Mouse (Mus musculus) embryonic facial prominence, embryonic 13.5 days (tissue): ENCODE results near the gene Grk2. TPM values are rescaled to one million over a fixed set of nuclear protein-coding genes. Genes with fewer than 3 reads are reported as not detected.

ENCODE experiments used
- ATAC-seq: fragments of 200-750 bp; cut with Nextera tagmentation; 2 replicates; pipeline ENCODE4 v1.8.0; 2017; ENCODE audit warnings: low read depth; ENCODE audit not compliant: insufficient number of reproducible peaks, insufficient read depth, low FRiP score, low TSS enrichment
- H3K27ac ChIP-seq: fragments of 300-500 bp; sonication (generic); 2 replicates; pipeline ENCODE4 v1.5.1; 2015; ENCODE audit warnings: moderate library complexity, mild to moderate bottlenecking, inconsistent platforms
- H3K27me3 ChIP-seq: fragments of 300-500 bp; sonication (generic); 2 replicates; pipeline ENCODE4 v1.6.1; 2015; ENCODE audit warnings: mild to moderate bottlenecking, inconsistent platforms
- H3K36me3 ChIP-seq: fragments of 300-500 bp; sonication (generic); 2 replicates; pipeline ENCODE4 v1.6.1; 2015; ENCODE audit warnings: mild to moderate bottlenecking, inconsistent platforms
- H3K4me1 ChIP-seq: fragments of 300-500 bp; sonication (generic); 2 replicates; pipeline ENCODE4 v1.6.1; 2015; ENCODE audit warnings: inconsistent platforms
- H3K4me2 ChIP-seq: fragments of 300-500 bp; sonication (generic); 2 replicates; pipeline ENCODE4 v1.6.1; 2015; ENCODE audit warnings: moderate library complexity, mild to moderate bottlenecking, inconsistent platforms
- H3K4me3 ChIP-seq: fragments of 300-500 bp; sonication (generic); 2 replicates; pipeline ENCODE4 v1.5.1; 2015; ENCODE audit warnings: mild to moderate bottlenecking, inconsistent platforms
- H3K9ac ChIP-seq: fragments of 300-500 bp; sonication (generic); 2 replicates; pipeline ENCODE4 v1.6.1; 2015; ENCODE audit warnings: mild to moderate bottlenecking, inconsistent platforms
- H3K9me3 ChIP-seq: fragments of 300-500 bp; sonication (generic); 2 replicates; pipeline ENCODE4 v1.6.1; 2016; ENCODE audit warnings: inconsistent platforms
- WGBS: fragments of 180-500 bp; shearing (Covaris S2); methylation state at CpG from one replicate; pipeline ENCODE4 v1.1.7; 2015; ENCODE audit warnings: mixed read lengths; 5-methylcytosine and 5-hydroxymethylcytosine counted together
- polyA plus RNA-seq: library from polyadenylated mRNA; unstranded; fragments of >200 nt; fragmentation: Nextera tagmentation; extraction: Ambion mirVana; gene quantifications from 2 replicates; pipeline ENCODE4 v1.2.1, GENCODE M21; 2015

Gene Grk2
- polyA plus RNA-seq, 1 experiment from 2014 or later, result 19.6 TPM

- no peak for ATAC-seq
- peak overlapping the region; percentile 6; the same call in 1 of the 2 replicates for H3K9ac ChIP-seq
- no peaks in the 10 kb centered on the region for H3K9me3 ChIP-seq
- H3K4me2 ChIP-seq, result no peak overlapping the region
- peaks cover 69% of the 10 kb centered on the region for H3K36me3 ChIP-seq
- 72% methylated on average over 14 of the region's 14 CpGs for WGBS
- 0 out of 2 replicates have a peak overlapping the region, but pooled peaks have one; percentile 12 for H3K27ac ChIP-seq
- H3K4me3 ChIP-seq, result no peak overlapping the region
- peaks cover 18% of the 10 kb centered on the region for H3K4me1 ChIP-seq
- H3K27me3 ChIP-seq, result no peaks in the 10 kb centered on the region
These were observed 11.5 kb downstream of the Grk2 start for GRCm38 (mm10) chr19:4294381-4295097.

GRCm38 (mm10) chr19:4291161-4291560 lies 14.9 kb downstream of the Grk2 start:
- no peak overlapping the region for H3K4me3 ChIP-seq
- no peak overlapping the region for H3K9ac ChIP-seq
- no peak overlapping the region for H3K4me2 ChIP-seq
- no peak overlapping the region for H3K27ac ChIP-seq
- WGBS, result 93% methylated on average over 11 of the region's 11 CpGs
- no peaks in the 10 kb centered on the region for H3K9me3 ChIP-seq
- no peak for ATAC-seq
- H3K27me3 ChIP-seq, result no peaks in the 10 kb centered on the region
- 0 out of 2 replicates have a peak, but pooled peaks cover 8% of the 10 kb centered on the region for H3K4me1 ChIP-seq
- H3K36me3 ChIP-seq, result peaks cover 97% of the 10 kb centered on the region

GRCm38 (mm10) chr19:4290749-4291148 lies 15.3 kb downstream of the Grk2 start:
- 74% methylated on average over 15 of the region's 15 CpGs for WGBS
- Histone ChIP-seq H3K27me3 (no peaks in the 10 kb centered on the region), H3K4me1 (0 out of 2 replicates have a peak, but pooled peaks cover 8% of the 10 kb centered on the region), H3K4me2 (no peak overlapping the region), H3K4me3 (no peak overlapping the region), H3K36me3 (peaks cover 99% of the 10 kb centered on the region), H3K9ac (no peak overlapping the region), H3K9me3 (no peaks in the 10 kb centered on the region), H3K27ac (no peak overlapping the region)
- no peak for ATAC-seq

- no peak for ATAC-seq
- Histone ChIP-seq H3K27ac (no peak overlapping the region; the same call in 1 of the 2 replicates), H3K9me3 (no peaks in the 10 kb centered on the region), H3K4me3 (peak overlapping the region; percentile 55), H3K27me3 (no peaks in the 10 kb centered on the region), H3K4me2 (peak overlapping the region; percentile 73), H3K4me1 (peaks cover 16% of the 10 kb centered on the region), H3K36me3 (peaks cover 49% of the 10 kb centered on the region), H3K9ac (peak overlapping the region; percentile 75)
- 52% methylated on average over 7 of the region's 7 CpGs for WGBS
These were observed 22.4 kb downstream of the Grk2 start for GRCm38 (mm10) chr19:4283653-4284052.

- Histone ChIP-seq H3K27ac (peak within 1 kb of the TSS; percentile 16; the same call in 1 of the 2 replicates), H3K27me3 (no peaks in the 10 kb centered on the region), H3K9ac (peak within 1 kb of the TSS; percentile 75), H3K4me2 (peak within 1 kb of the TSS; percentile 73), H3K36me3 (peaks cover 43% of the 10 kb centered on the region), H3K4me3 (peak within 1 kb of the TSS; percentile 55), H3K9me3 (no peaks in the 10 kb centered on the region), H3K4me1 (peaks cover 16% of the 10 kb centered on the region)
- WGBS, result under 1% methylated on average over 45 of the region's 50 CpGs
- ATAC-seq, result peak; percentile 89
These were observed 23.0 kb downstream of the Grk2 start, which contains the start of gene Ankrd13d for GRCm38 (mm10) chr19:4282898-4283553. Gene Ankrd13d, minus strand, starts transcription at chr19:4283137.

GRCm38 (mm10) chr19:4280425-4280824 lies 25.6 kb downstream of the Grk2 start:
- Histone ChIP-seq H3K4me1 (peaks cover 16% of the 10 kb centered on the region), H3K36me3 (peaks cover 21% of the 10 kb centered on the region), H3K27me3 (no peaks in the 10 kb centered on the region), H3K9me3 (peaks cover 3% of the 10 kb centered on the region; the same call in 1 of the 2 replicates), H3K27ac (no peak overlapping the region), H3K9ac (no peak overlapping the region), H3K4me2 (no peak overlapping the region), H3K4me3 (no peak overlapping the region)
- no peak for ATAC-seq
- WGBS, result 95% methylated on average over 9 of the region's 9 CpGs

GRCm38 (mm10) chr19:4279487-4279886 lies 26.5 kb downstream of the Grk2 start:
- H3K4me1 ChIP-seq, result peaks cover 16% of the 10 kb centered on the region
- H3K9me3 ChIP-seq, result peaks cover 3% of the 10 kb centered on the region; the same call in 1 of the 2 replicates
- H3K36me3 ChIP-seq, result peaks cover 17% of the 10 kb centered on the region
- no peak overlapping the region for H3K27ac ChIP-seq
- WGBS, result 97% methylated on average over 1 of the region's 1 CpGs
- H3K4me3 ChIP-seq, result no peak overlapping the region
- no peak for ATAC-seq
- no peak overlapping the region for H3K9ac ChIP-seq
- H3K27me3 ChIP-seq, result no peaks in the 10 kb centered on the region
- no peak overlapping the region for H3K4me2 ChIP-seq

GRCm38 (mm10) chr19:4270972-4271371 lies 35.0 kb downstream of the Grk2 start:
- peaks cover 3% of the 10 kb centered on the region; the same call in 1 of the 2 replicates for H3K9me3 ChIP-seq
- WGBS, result 92% methylated on average over 11 of the region's 11 CpGs
- no peak overlapping the region for H3K9ac ChIP-seq
- H3K27ac ChIP-seq, result no peak overlapping the region
- no peak for ATAC-seq
- no peak overlapping the region for H3K4me3 ChIP-seq
- H3K36me3 ChIP-seq, result peaks cover 21% of the 10 kb centered on the region
- no peak overlapping the region for H3K4me2 ChIP-seq
- peaks cover 30% of the 10 kb centered on the region for H3K27me3 ChIP-seq
- peaks cover 14% of the 10 kb centered on the region for H3K4me1 ChIP-seq

- H3K4me1 ChIP-seq, result peaks cover 14% of the 10 kb centered on the region
- ATAC-seq, result no peak
- H3K36me3 ChIP-seq, result peaks cover 25% of the 10 kb centered on the region
- no peak overlapping the region for H3K9ac ChIP-seq
- H3K4me3 ChIP-seq, result no peak overlapping the region
- WGBS, result 65% methylated on average over 6 of the region's 6 CpGs
- H3K4me2 ChIP-seq, result no peak overlapping the region
- no peak overlapping the region for H3K27ac ChIP-seq
- H3K27me3 ChIP-seq, result peaks cover 30% of the 10 kb centered on the region
- no peaks in the 10 kb centered on the region for H3K9me3 ChIP-seq
These were observed 35.8 kb downstream of the Grk2 start for GRCm38 (mm10) chr19:4270187-4270586.

- WGBS, result 4% methylated on average over 46 of the region's 46 CpGs
These were observed 37.3 kb downstream of the Grk2 start, which contains the start of gene Ssh3 for GRCm38 (mm10) chr19:4268566-4269361. Gene Ssh3, minus strand, starts transcription at chr19:4269180.

GRCm38 (mm10) chr19:4265956-4266355 lies 40.1 kb downstream of the Grk2 start:
- no peak overlapping the region for H3K27ac ChIP-seq
- no peak overlapping the region for H3K4me3 ChIP-seq
- peaks cover 30% of the 10 kb centered on the region for H3K27me3 ChIP-seq
- H3K36me3 ChIP-seq, result peaks cover 16% of the 10 kb centered on the region
- no peak overlapping the region for H3K9ac ChIP-seq
- H3K4me1 ChIP-seq, result peaks cover 14% of the 10 kb centered on the region
- 67% methylated on average over 4 of the region's 4 CpGs for WGBS
- no peak overlapping the region for H3K4me2 ChIP-seq
- H3K9me3 ChIP-seq, result no peaks in the 10 kb centered on the region
- ATAC-seq, result no peak

More at GRCm38 (mm10) chr19:4268566-4269361, 37.3 kb downstream of the Grk2 start, which contains the start of gene Ssh3:
- ATAC-seq, result peak; percentile 78
- Histone ChIP-seq H3K4me1 (peaks cover 14% of the 10 kb centered on the region), H3K4me2 (peak within 1 kb of the TSS; percentile 74), H3K27ac (0 out of 2 replicates have a peak within 1 kb of the TSS, but pooled peaks have one; percentile 19), H3K4me3 (peak within 1 kb of the TSS; percentile 58), H3K9ac (peak within 1 kb of the TSS; percentile 76), H3K27me3 (peaks cover 30% of the 10 kb centered on the region), H3K9me3 (no peaks in the 10 kb centered on the region), H3K36me3 (peaks cover 34% of the 10 kb centered on the region)
